Mouse (Mus musculus) T-helper 1 cell (primary cell): Measurements from ENCODE around the gene Deup1.
"Not testable (repeated sequence)": the region's sequence is repeated elsewhere in the genome, so short reads cannot be mapped to it uniquely, and the experiment has no call there.

Experiments used
- in situ Hi-C: fragments of 300-600 bp; cut with MboI, MseI; formaldehyde crosslinking; loops from one replicate; pipeline ENCODE4 v1.15.1; 2025; ENCODE audit warnings: high pct_unique_total_duplicates

Gene Deup1

GRCm38 (mm10) chr9:15594148-15594547, 33.6 kb downstream of the Deup1 start:
- in situ Hi-C loops: no loop called here

GRCm38 (mm10) chr9:15587157-15587854, 40.4 kb downstream of the Deup1 start:
- in situ Hi-C loops: no loop called here

- in situ Hi-C loops: no loop called here
Observed at GRCm38 (mm10) chr9:15585956-15586355, 41.8 kb downstream of the Deup1 start.

DNA sequence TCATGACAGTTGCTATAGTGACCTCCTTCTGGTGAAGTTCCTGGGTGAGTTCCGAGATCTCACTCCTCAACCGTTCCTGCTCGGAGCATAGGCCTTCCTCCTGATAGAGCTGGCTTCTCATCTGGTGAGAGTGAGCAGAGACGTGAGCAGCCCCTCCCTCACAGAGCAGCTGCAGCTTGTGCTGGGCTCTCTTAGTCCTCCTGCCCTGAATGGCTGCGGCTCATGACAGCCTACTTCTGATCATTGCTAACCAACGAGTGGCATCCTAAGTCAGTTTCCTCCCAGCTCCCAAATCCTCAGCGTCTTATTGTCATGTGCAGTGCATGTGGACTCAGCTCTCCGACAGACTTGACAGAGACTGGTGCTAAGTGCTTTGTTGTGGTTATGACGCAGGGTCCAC, 43.5 kb downstream of the Deup1 start:
- in situ Hi-C loops: no loop called here

DNA sequence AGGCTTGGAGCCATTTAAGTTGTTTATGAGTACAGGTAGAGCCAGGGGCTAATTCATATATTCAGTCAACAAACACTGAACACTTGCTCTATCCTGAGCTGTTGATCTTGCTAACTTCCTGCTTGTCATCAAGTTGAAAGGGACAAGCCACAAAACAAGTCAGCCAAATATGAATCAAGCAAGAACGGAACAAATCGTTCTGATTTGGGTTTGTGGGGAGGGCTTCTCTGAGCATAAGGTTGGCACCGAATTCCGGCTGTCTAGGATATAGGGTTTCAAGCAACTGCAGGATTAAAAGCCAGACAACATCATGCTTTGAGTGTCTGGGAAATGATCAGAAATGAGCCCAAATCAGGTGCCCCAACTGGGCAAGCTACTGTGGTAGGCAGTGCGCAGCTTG, 45.7 kb downstream of the Deup1 start:
- in situ Hi-C loops: no loop called here

DNA sequence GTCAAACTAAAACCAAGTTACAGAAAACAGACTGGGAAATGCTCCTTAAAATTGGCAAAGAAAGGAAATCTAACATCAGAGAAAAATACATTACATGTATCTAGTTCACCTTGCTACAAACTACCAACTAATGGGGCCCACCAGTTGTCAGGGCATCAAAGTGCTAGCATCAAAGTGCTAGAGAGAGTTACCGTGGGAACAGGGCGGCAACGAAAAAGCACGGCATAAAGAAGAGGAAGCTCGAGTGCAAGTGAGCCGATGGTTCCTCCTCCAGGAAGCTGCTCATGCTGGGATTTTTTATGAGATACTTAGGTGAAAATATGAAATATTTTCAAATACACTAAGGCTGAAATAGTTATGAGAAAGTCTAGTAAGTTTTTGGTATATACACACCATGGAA, 47.6 kb downstream of the Deup1 start:
- in situ Hi-C loops: no loop called here

DNA sequence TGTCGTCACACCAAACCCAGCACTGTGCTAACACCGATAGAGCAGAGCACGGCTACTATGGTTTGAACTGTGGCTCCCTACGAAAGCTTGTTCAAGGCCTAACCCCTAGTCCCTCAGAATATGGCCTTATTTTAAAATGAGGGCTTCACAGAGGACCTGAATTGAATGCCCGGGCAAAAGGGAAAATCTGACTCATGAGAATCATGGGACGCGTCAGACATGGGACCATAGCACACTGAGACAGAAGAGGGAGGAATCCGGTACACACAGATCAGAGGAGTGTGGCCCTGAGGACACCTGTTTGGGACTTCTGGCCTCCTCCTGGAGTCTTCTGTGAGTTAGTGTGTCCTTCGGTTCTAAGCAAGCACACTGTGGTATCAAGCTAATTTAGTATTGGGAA, 48.8 kb downstream of the Deup1 start:
- in situ Hi-C loops: no loop called here

DNA sequence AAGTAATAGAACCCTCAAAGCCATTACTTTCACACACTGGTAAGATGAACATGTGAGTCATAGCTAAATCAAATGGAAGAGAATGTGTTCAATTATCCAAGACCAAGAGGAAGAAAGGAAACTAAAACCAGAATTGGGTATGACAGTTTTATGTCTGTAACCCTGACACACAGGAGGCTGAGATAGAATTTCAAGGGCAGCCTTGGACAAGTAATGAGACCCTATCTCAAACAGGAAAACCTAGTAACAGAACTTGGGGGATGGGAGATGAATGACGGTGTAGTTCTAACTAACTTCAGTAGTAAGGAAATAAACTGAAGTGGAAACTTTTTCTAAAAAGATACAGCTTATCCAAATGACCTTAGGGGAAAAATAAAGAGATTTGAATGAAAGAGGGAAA, 49.3 kb downstream of the Deup1 start:
- in situ Hi-C loops: no loop called here

DNA sequence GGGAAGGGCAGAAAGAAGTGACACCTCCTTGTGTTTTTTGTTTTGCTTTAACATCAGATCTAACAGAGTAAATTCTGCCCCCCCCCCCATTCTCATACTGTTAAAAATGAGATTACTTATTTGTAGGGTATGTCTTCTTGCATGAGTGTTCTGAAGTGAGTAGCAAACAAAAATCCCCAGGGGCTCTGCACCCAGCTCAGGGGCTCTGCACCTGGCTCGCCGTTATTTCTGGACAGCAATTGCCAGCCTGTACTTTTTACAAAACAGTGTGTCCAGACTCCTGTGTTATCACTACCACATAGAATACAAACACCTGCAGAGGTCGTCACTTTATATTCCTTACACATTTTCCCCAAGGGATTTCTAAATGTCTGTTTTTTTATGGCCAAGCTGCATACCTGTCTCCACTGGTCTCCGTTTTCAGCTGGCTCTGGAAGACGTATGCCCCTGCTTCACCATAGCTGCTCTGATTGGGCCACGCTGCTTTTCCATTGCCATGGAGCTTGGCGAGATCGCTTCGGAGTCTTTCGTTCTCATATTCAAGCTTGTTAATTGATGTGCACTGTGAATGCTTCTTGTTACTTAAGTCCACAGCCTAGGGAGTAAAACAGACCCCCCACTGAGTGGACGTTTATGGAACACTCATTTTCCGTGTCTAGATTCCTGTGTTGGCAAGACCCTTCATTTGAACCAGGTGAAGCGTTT, 52.8 kb downstream of the Deup1 start:
- in situ Hi-C loops: no loop called here

GRCm38 (mm10) chr9:15562353-15562752, 65.4 kb downstream of the Deup1 start:
- in situ Hi-C loops: no loop called here

DNA sequence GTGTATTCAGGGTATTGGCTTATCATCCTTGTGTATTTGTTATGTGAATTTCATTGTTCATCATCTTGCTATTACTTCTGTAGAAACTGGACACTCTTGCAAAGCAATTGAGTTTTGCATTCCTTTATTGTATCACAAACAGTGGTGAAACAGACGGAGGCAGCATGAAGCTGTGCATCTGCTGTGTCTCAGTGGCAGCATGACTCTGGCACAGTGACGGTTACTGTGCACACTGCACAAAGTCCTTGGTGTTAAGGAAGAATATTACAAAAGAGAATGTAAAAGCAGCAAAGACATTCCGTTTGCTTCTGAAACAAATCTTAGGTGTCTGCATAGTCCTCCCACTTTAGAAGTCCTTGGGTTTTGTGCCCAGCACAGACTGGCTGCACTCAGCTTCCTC, 67.3 kb downstream of the Deup1 start:
- in situ Hi-C loops: no loop called here

- in situ Hi-C loops: no loop called here
Observed at GRCm38 (mm10) chr9:15553322-15553721, 74.4 kb downstream of the Deup1 start.

DNA sequence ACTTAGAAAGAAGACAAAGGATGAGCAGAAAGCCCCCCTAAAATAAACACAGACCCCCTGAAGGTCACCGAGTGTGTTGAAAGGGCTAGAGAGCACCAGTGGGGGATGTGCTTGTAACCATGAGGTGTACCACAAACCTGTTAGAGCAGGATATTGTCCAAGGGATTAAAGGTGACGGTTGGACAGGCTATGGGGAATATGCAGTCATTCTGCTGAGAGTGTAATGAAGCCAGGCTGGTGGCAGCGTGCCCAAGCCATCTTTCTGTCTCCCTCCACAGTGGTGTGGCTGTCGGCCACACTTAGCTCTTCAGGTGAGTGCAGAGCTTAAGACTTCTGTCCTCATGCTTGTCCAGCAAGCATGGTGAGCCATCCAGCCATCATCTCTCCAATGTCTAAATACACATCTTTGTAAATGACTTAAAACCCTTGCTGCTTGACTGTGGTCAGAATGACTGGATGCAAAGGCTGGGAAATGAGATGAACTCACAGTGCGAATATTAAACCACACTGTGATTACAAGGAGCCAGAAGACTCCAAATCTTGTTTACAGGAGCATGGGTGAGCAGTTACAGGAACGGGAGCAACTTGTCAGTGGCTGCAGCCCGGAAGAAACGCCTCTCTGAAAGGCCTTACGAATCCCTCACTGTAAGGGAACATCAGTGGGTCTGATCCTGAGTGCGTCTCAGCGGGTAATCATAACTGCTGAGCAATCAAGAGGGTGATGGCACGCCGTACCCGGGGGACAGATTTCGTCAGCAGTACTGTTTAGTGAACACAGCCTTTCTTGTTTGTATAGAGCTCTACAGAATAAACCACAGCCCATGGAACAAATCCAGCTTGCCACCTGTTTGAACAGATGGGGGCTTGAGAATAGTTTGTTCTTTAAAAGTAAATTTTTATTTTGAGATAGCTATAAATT, 75.5 kb downstream of the Deup1 start:
- in situ Hi-C loops: no loop called here

GRCm38 (mm10) chr9:15551073-15551472, 76.7 kb downstream of the Deup1 start:
- in situ Hi-C loops: not testable (repeated sequence)

- in situ Hi-C loops: no loop called here
Observed at GRCm38 (mm10) chr9:15550461-15550961, 77.2 kb downstream of the Deup1 start.

DNA sequence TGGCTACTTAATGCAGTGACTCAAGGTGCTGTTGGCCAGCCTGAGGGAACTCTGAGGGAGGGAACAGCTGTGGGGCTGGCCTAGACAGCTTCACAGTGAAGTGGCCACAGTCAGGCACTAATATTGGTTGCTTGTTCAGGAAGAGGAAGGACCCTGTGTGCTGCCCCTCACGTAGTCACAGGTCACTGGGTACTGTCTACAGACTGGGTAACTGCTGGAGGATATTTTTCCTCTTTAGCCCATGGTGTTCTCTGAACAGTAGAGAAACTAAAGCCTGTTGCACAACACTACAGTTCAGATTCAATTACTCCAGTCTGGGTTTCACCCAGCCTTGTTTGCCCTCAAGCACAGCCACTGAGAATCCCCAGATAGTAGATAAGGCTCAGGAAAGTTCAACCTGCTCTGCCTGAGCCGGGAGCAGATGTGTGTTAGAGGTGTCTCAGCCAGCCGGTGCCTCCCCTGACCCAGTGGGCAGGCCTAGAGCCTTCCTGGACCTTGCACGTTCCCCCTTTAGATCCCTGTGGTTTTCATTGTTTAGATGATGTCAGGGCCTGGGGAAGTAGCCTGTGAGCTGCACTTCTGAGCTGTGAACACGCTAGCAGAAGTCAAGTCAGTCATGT, 85.9 kb downstream of the Deup1 start:
- in situ Hi-C loops: no loop called here

DNA sequence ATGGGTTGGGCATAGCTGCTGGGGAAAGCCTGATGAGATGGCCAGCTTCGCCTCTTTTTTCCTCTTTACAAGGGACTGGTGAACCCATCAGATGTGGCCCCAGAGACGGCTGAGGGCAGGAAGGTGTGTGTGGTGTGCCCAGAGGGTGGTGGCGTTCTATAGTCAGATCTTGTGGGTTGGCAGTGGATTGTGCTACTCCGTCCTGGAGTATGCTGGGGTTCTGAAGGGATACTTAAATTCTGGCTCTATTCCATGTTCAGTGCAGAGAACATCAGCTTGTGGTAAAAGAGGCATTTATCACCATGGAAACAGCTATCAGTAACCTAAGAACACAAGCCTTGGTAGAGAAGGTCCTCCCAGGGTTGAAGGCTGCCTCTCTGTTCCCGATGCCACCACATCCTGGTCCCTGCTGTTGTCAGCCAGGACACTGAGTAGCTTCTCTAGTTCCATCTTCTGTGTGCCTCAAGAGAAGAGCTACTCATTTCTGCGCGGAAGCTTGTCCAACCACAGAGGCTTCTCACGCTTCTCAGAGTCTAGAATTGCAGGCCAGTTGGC, 88.7 kb downstream of the Deup1 start:
- in situ Hi-C loops: no loop called here

DNA sequence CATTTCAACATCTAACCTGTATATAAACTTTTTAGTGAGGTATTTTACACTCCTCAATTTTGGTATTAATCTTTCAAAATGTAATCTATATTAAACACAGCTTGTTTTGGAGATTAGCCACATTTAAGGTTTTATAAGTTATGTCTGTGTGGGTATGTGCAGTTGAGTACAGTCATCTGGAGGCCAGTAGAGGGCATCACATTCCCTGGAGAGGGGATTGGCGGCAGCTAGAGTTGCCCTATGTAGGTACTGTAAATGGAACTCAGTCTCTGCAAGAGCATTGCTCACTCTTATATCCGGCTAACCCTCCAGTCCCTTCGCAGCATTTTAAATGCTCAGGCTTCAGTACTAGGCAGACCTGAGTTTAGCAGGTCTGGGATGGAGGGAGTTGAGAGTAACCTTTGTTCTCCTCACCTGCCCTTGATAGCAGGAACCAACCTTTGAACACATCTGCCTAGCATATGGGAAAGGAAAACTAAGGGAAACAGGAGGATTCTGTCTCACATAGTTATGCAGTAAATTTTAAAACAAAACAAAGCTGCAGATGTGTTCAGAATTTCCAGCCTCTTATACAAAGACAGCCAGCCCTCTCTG, 90.2 kb downstream of the Deup1 start:
- in situ Hi-C loops: no loop called here

- in situ Hi-C loops: no loop called here
Observed at GRCm38 (mm10) chr9:15536861-15537426, 90.8 kb downstream of the Deup1 start.

DNA sequence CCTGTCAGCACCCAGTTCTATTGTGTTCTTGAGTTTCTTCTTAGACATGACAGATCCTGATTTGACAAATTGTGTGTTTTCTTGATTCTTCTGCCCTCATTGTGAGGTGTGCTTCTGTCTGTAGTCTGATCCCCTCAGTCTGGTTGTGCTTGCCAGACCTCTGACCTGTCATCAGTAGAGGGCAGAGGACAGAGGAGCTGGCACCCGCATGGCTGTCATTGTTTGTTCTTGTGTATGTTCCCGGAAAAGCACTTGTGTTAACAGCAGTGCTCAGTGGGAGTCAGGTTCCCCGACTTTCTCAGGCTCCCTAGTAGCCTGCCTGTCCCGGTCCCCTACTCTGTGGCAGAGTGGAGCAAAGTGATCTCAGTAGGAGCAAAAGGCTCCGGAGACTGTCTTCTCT, 92.3 kb downstream of the Deup1 start:
- in situ Hi-C loops: no loop called here

DNA sequence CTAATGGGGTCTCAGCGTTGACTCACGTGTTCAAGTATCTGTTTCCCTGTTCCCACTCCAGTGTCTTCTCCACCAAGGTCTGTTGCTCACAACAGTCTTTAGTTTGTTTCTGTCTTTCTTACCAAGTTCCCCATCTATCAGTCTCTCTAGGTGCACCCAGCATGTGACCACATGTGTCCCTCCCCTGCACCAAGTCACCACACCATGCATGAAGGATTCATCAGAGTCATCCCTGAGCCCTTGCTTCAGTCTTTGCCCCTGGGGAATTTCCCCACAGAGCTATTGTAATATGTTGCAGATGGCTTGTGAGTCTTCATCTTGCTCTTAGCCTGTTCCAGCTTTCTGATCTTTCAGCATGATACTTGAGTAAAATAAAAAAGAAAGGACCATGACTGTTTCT, 93.6 kb downstream of the Deup1 start:
- in situ Hi-C loops: no loop called here
